Mouse (Mus musculus) embryo, embryonic 11.5 days (tissue): Measurements from ENCODE around the gene Ak6.
A peak's percentile ranks its signal among the peaks of the same experiment; 100 is the strongest.

Source experiments
- DNase-seq: peaks from one replicate; pipeline ENCODE4 v3.0.0-alpha.2; 2012; ENCODE audit warnings: low read depth, low spot score

The Ak6 gene

DNA sequence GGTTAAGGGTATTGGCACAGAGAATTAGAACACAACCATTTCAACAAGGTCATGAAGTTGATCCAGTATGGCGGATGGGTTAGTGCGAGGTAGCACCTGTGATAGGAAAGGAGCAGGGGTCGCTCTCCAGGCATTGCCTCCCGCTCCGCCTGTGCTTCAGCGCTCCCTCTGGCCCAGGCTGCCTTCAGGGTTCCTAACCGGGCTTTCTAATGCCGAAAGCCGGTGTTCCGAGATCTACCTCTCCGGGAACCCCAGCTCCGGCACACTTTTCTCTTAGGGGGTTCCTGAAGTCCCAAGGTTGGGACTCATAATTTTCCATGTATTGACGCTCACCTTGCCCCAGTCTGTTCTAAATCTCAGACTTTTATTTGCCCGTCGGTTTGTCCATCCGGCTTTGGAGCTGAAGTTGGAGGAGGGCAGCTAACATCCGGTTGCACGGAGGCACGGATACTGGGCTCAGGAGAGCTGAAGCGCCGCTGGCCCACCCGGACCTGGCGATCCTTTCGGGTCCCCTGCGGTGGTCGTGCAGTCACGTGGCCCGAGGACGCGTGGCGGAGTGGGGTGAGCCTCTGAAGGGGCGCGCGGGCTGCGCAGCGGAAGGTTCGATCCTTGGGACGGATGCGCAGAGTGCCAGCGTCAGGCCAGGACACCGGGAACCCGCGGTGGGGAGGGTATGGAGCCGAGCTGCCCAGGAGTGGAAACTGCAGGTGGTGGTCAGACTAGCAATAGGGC lies 18.7 kb downstream of the Ak6 start, which contains the start of gene Ccdc125:
Gene Ccdc125 (plus strand): TSS at position 427 of the 732 bp plus-strand sequence.
- DNase-seq = peak; percentile 27

DNA sequence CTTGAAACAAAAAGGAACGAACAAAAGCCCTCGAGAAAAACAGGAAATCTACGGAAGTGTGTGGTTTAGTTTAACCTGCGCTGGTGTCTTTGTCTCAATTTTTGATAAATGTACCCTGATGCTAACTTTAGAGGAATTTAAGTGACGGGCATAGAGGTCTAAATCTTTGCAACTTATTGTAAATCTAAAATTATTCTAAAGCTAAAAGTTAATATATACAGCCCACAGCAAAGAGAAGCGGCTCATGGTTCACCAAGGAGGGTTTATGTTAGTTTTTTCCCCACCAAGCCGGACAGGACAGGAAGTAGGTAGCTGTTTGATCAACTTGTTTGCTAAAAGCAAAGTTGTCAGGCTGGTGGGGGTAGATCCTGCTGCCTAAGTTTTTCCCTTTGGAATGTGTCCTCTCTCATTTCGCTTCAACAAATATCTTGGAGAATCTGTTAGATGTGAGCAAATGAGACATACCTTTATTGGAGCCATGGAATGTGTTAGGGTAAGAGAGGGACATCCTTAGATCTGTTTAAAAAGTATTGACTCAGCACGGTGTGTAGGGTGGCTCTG lies 19.5 kb downstream of the Ak6 start:
- no peak for DNase-seq

DNA sequence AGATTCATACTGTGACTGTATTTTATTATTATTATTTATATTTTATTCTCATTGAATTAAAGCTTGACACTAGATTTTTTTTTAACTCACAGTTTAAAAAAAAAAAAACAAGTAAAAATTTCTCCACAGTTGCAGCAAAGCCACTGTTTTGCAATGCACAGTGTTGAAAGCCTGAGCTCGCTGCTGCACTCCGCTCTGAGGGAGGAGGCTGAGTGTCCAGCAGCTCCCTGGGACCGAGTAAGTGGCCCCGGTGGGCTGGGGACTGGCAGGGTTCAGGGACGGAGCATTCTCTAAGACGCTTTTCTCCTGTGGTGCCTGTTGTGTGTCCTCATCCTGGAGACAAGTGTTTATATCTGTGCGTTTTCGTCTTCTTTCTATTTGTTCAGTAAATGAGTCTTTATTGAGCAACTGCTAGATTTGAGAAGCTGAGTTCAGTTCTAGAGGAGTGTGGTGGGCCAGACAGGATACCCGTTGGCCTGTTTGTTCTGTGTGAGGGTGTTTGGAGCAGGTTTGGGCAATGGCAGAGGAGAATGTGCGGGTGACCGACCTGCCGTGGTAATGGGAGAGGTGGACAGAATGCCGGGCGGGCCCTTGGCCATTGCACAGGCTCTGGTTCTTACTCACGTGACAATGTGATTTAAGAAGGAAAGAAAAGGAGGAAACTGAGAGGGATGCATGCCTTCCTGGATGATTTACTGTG lies 25.3 kb downstream of the Ak6 start:
- DNase-seq = no peak

DNA sequence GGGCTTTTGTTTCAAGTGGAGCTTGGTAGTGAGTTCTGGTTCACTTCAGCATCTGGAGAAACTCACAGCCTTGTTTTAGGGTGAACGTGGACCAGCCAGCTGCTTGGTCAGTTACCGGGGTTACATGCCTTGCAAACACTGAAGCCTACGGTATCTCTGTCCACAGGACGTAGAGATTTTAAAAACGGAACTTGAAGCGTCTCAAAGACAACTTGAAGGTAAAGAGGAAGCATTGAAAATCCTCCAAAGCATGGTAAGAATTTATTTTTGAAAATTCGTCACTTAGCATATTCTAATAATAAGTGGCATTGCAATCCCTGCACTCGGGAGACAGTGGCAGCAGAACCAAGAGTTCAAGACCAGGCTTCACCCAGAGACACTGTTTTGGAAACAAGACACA lies 30.8 kb downstream of the Ak6 start:
- no peak for DNase-seq

DNA sequence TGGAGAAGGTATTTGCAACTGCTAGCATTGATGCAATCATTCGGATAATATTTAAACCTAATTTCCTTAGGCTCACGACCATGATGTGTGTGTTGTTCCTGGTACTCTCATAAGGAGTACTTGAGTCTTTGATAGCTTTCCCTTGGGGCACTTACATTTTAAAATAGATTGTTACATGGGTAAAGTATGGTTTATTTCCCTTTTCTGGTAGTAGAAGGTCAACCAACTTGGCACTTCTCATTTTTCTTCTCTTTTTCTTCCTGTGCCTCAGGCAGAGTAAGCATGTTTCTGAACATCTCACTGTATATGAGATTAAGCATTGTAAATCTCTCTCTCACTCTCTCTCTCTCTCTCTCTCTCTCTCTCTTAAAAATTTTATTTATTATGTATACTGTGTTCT lies 32.1 kb downstream of the Ak6 start:
- DNase-seq = no peak

DNA sequence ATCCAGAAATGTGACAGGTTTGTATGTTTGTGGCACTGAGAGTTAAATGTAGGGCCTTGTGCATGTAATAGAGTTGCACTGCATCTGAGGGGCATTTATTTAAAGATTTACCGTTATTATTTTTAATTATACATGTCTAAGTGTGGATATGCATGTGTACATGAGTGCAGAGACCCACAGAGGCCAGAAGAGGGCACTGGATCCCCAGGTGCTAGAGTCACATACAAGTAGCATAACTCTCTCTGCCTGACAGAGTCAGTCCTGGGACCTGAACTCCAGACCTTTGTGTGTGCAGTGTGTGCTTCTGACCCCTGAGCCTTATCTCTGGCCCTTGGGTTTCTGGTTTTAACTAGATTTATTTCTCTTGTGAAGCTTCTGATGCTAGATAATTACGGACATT lies 33.6 kb downstream of the Ak6 start:
- no peak for DNase-seq

DNA sequence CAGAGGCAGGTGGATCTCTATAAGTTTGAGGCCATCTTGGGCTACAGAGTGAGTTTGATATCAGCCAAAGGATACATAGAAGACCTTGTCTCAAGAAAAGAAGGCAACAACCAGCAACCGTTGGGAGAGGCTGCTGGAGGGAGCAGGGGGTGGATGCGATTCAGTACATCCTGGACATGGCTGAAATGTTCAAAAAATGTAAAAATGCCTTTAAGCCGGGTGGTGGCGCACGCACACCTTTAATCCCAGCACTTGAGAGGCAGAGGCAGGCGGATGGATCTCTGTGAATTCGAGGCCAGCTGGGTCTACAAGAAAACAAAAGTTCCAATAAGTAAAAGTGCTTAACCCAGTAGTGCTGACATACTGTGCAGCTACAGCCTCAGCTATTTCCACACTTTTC lies 36.7 kb downstream of the Ak6 start:
- no peak for DNase-seq

DNA sequence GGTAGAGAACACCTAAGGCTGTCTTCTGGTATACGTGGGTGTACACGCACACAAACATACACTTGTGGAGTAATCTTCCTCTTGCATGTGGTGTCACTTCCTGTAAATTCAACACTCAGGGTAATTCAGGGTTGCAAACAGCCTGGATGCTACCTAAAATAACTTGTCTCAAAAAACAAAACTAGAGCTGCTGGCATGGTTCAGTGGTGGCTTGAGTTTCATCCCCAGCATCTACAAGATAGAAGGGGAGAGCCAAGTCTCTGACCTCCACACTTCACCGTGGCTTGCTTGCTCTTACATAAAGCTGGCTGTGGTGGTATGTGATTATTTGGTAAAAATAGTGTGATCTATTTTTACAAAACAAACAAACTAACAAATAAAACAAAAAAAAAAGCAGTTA lies 46.8 kb downstream of the Ak6 start:
- no peak for DNase-seq

DNA sequence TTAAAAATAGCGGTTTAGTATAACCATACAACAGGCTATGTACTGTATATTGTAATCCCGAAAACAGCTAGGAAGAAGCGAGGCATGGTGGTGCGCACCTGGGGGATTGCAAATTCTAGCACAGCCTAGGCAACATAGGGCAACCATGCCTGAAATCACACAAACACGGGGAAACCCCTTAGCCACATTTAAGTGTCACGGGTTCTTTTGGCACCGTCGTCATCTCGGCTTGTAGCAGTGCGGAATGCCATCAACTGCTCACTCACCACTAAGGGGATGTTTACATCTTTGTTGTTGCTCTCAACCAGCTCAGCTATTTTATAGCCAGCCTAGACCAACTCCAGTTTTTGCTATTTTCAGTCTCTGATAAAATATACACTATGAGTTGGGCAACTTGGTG lies 48.1 kb downstream of the Ak6 start:
- DNase-seq = no peak

DNA sequence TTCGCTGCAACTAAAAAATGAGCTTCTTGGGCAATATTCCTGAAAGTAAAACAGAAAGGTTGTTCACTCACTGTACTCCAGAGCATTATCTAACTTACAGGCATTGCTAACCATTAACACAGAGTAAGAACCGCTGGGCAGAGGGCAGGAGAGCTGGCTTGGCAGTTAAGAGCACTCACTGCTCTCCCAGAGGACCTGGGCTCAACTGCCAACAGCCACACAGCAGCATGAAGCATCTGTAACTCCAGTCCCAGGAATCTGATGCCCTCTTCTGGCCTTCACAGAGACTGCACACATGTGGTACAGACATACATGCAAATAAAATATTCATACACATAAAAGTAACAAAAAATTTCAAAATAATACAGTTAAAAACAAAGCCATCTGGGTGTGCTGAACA lies 52.7 kb downstream of the Ak6 start:
- DNase-seq = no peak

DNA sequence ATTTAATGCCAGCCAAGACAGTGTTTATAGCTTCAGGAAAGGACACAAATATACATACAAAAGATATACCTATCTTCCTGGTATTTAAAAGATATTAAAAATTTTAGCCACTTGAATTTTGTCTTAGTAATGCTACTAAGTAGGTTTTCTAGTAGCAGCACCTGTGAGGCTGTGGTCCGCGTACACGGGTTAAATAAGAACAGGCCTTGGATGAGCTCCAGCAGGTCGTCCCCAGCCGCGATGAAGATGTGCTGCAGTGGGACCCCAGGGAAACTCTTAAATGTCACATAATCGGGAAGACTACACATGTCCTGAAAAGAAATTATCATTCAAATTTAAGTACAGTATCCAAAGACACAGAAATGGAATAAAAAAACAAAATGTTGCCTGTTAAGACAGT lies 55.4 kb downstream of the Ak6 start:
- no peak for DNase-seq

DNA sequence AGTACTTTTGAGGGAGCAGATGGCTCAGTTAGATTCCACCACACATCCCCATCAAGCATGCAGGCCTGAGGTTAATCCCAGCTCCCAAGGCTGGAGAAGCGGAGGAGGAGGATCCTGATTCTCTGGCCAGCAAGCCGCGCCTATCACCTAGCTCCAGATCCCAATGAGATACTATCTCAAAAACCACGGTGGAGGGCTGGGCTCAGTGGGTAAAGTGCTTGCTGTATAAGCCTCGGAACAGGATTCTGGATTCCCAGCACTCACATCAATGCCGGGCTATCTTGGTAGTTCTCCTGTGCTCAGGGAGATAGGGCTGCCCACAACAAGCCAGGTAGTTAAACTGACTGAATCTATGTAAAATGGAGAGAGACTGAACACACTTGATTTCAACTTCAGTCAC lies 64.7 kb downstream of the Ak6 start:
- no peak for DNase-seq
